Mouse (Mus musculus) heart, embryonic 12.5 days (tissue): ENCODE measurements around the gene Pou6f1. TPM values are rescaled to one million over a fixed set of nuclear protein-coding genes. Genes with fewer than 3 reads are reported as not detected.

Experiments
- ATAC-seq: fragments of 200-750 bp; cut with Nextera tagmentation; 2 replicates; pipeline ENCODE4 v1.8.0; 2017; ENCODE audit warnings: moderate TSS enrichment, moderate library complexity; ENCODE audit not compliant: insufficient number of reproducible peaks, low FRiP score
- H3K27ac ChIP-seq: fragments of 300-500 bp; sonication (generic); 2 replicates; pipeline ENCODE4 v1.5.1; 2016; ENCODE audit warnings: mild to moderate bottlenecking, moderate library complexity; ENCODE audit not compliant: poor library complexity, severe bottlenecking
- H3K27me3 ChIP-seq: fragments of 300-500 bp; sonication (generic); replicated peaks from 2 replicates; pipeline ENCODE4 v1.6.1; 2016; ENCODE audit warnings: mild to moderate bottlenecking, moderate library complexity
- H3K36me3 ChIP-seq: fragments of 300-500 bp; sonication (generic); 2 replicates; pipeline ENCODE4 v1.6.1; 2016; ENCODE audit warnings: mild to moderate bottlenecking, moderate library complexity
- H3K4me1 ChIP-seq: fragments of 300-500 bp; sonication (generic); replicated peaks from 2 replicates; pipeline ENCODE4 v1.6.1; 2016; ENCODE audit warnings: mild to moderate bottlenecking
- H3K4me2 ChIP-seq: fragments of 300-500 bp; sonication (generic); 2 replicates; pipeline ENCODE4 v1.6.1; 2016; ENCODE audit warnings: mild to moderate bottlenecking, moderate library complexity
- H3K4me3 ChIP-seq: fragments of 300-500 bp; sonication (generic); 2 replicates; pipeline ENCODE4 v1.5.1; 2016; ENCODE audit warnings: mild to moderate bottlenecking
- H3K9ac ChIP-seq: fragments of 300-500 bp; sonication (generic); 2 replicates; pipeline ENCODE4 v1.6.1; 2016; ENCODE audit warnings: mild to moderate bottlenecking, moderate library complexity
- H3K9me3 ChIP-seq: fragments of 300-500 bp; sonication (generic); replicated peaks from 2 replicates; pipeline ENCODE4 v1.6.1; 2016; ENCODE audit warnings: mild to moderate bottlenecking, moderate library complexity
- whole genome bisulfite sequencing: fragments of 180-500 bp; shearing (Covaris S2); methylation state at CpG from one replicate; pipeline ENCODE4 v1.1.7; 2016; 5-methylcytosine and 5-hydroxymethylcytosine counted together
- polyA plus RNA-seq: library from polyadenylated mRNA; unstranded; fragments of >200 nt; fragmentation: Nextera tagmentation; extraction: Ambion mirVana; gene quantifications from 2 replicates; pipeline ENCODE4 v1.2.1, GENCODE M21; 2016

Gene Pou6f1
- polyA plus RNA-seq, 1 experiment from 2014 or later, result 4.7 TPM

- Histone ChIP-seq H3K4me2 (no peak overlapping the region), H3K9me3 (no peaks in the 10 kb centered on the region), H3K4me1 (peaks cover 13% of the 10 kb centered on the region), H3K36me3 (peaks cover 7% of the 10 kb centered on the region; the same call in 1 of the 2 replicates), H3K9ac (no peak overlapping the region), H3K4me3 (no peak overlapping the region), H3K27ac (no peak overlapping the region), H3K27me3 (no peaks in the 10 kb centered on the region)
- WGBS, result 78% methylated on average over 6 of the region's 6 CpGs
- no peak for ATAC-seq
Observed at GRCm38 (mm10) chr15:100576392-100576791, 23.4 kb downstream of the Pou6f1 start.

- no peak for ATAC-seq
- H3K4me1 ChIP-seq, result peaks cover 13% of the 10 kb centered on the region
- 80% methylated on average over 12 of the region's 12 CpGs for WGBS
- no peaks in the 10 kb centered on the region for H3K9me3 ChIP-seq
- no peak overlapping the region for H3K4me2 ChIP-seq
- peaks cover 3% of the 10 kb centered on the region; the same call in 1 of the 2 replicates for H3K36me3 ChIP-seq
- no peak overlapping the region for H3K9ac ChIP-seq
- H3K4me3 ChIP-seq, result no peak overlapping the region
- H3K27ac ChIP-seq, result no peak overlapping the region
- no peaks in the 10 kb centered on the region for H3K27me3 ChIP-seq
Observed at GRCm38 (mm10) chr15:100575366-100575765, 24.4 kb downstream of the Pou6f1 start.

GRCm38 (mm10) chr15:100574378-100574777, 25.4 kb downstream of the Pou6f1 start:
- Histone ChIP-seq H3K9me3 (no peaks in the 10 kb centered on the region), H3K4me2 (no peak overlapping the region), H3K4me1 (peaks cover 13% of the 10 kb centered on the region), H3K27ac (peak overlapping the region; percentile 55; the same call in 1 of the 2 replicates), H3K9ac (no peak overlapping the region), H3K27me3 (no peaks in the 10 kb centered on the region), H3K4me3 (no peak overlapping the region), H3K36me3 (no peaks in the 10 kb centered on the region)
- ATAC-seq, result no peak
- WGBS, result 59% methylated on average over 2 of the region's 2 CpGs

- Histone ChIP-seq H3K27me3 (no peaks in the 10 kb centered on the region), H3K9me3 (no peaks in the 10 kb centered on the region), H3K36me3 (no peaks in the 10 kb centered on the region), H3K9ac (no peak overlapping the region; the same call in 1 of the 2 replicates), H3K4me2 (no peak overlapping the region), H3K4me1 (peaks cover 13% of the 10 kb centered on the region), H3K4me3 (no peak overlapping the region), H3K27ac (peak overlapping the region; percentile 55; the same call in 1 of the 2 replicates)
- ATAC-seq, result no peak; the same call in 1 of the 2 replicates
- WGBS, result 40% methylated on average over 6 of the region's 6 CpGs
Observed at GRCm38 (mm10) chr15:100573946-100574345, 25.8 kb downstream of the Pou6f1 start.

GRCm38 (mm10) chr15:100569239-100569638, 30.5 kb downstream of the Pou6f1 start:
- no peak overlapping the region for H3K9ac ChIP-seq
- H3K4me1 ChIP-seq, result peaks cover 10% of the 10 kb centered on the region
- H3K27me3 ChIP-seq, result no peaks in the 10 kb centered on the region
- WGBS, result 74% methylated on average over 3 of the region's 3 CpGs
- H3K9me3 ChIP-seq, result no peaks in the 10 kb centered on the region
- H3K36me3 ChIP-seq, result no peaks in the 10 kb centered on the region
- no peak overlapping the region for H3K27ac ChIP-seq
- ATAC-seq, result no peak
- no peak overlapping the region for H3K4me2 ChIP-seq
- no peak overlapping the region for H3K4me3 ChIP-seq

- Histone ChIP-seq H3K36me3 (no peaks in the 10 kb centered on the region), H3K9ac (no peak overlapping the region), H3K4me3 (no peak overlapping the region), H3K27me3 (no peaks in the 10 kb centered on the region), H3K9me3 (no peaks in the 10 kb centered on the region), H3K4me1 (no peaks in the 10 kb centered on the region), H3K27ac (no peak overlapping the region), H3K4me2 (no peak overlapping the region)
- 71% methylated on average over 2 of the region's 2 CpGs for WGBS
- no peak for ATAC-seq
Observed at GRCm38 (mm10) chr15:100566531-100566930, 33.3 kb downstream of the Pou6f1 start.

GRCm38 (mm10) chr15:100557705-100558433, 41.9 kb downstream of the Pou6f1 start:
- ATAC-seq, result no peak

GRCm38 (mm10) chr15:100556378-100556777, 43.4 kb downstream of the Pou6f1 start:
- ATAC-seq, result no peak
- no peaks in the 10 kb centered on the region for H3K36me3 ChIP-seq
- no peak overlapping the region for H3K27ac ChIP-seq
- no peak overlapping the region for H3K4me2 ChIP-seq
- WGBS, result 62% methylated on average over 9 of the region's 9 CpGs
- H3K9ac ChIP-seq, result no peak overlapping the region
- no peak overlapping the region for H3K4me3 ChIP-seq
- no peaks in the 10 kb centered on the region for H3K9me3 ChIP-seq
- no peaks in the 10 kb centered on the region for H3K27me3 ChIP-seq
- H3K4me1 ChIP-seq, result peaks cover 9% of the 10 kb centered on the region

More at GRCm38 (mm10) chr15:100557705-100558433, 41.9 kb downstream of the Pou6f1 start:
- Histone ChIP-seq H3K27me3 (no peaks in the 10 kb centered on the region), H3K9ac (no peak overlapping the region), H3K36me3 (no peaks in the 10 kb centered on the region), H3K27ac (no peak overlapping the region), H3K4me2 (no peak overlapping the region), H3K4me1 (peaks cover 9% of the 10 kb centered on the region), H3K9me3 (no peaks in the 10 kb centered on the region), H3K4me3 (no peak overlapping the region)
- WGBS, result 72% methylated on average over 5 of the region's 5 CpGs

- Histone ChIP-seq H3K4me1 (peaks cover 11% of the 10 kb centered on the region), H3K27me3 (no peaks in the 10 kb centered on the region), H3K9ac (no peak overlapping the region), H3K27ac (no peak overlapping the region), H3K4me3 (no peak overlapping the region), H3K9me3 (no peaks in the 10 kb centered on the region), H3K4me2 (no peak overlapping the region), H3K36me3 (no peaks in the 10 kb centered on the region)
- no peak for ATAC-seq
- 57% methylated on average over 5 of the region's 5 CpGs for WGBS
Observed at GRCm38 (mm10) chr15:100555965-100556364, 43.8 kb downstream of the Pou6f1 start.

GRCm38 (mm10) chr15:100551326-100552307, 48.2 kb downstream of the Pou6f1 start, which contains the start of gene Tfcp2:
TSS of gene Tfcp2 (minus strand) at chr15:100552008.
- peak within 1 kb of the TSS; percentile 94 for H3K27ac ChIP-seq
- peak within 1 kb of the TSS; percentile 95 for H3K9ac ChIP-seq
- peak within 1 kb of the TSS; percentile 99 for H3K4me2 ChIP-seq
- no peaks in the 10 kb centered on the region for H3K27me3 ChIP-seq
- peaks cover 22% of the 10 kb centered on the region for H3K4me1 ChIP-seq
- peaks cover 18% of the 10 kb centered on the region for H3K36me3 ChIP-seq
- peak; percentile 99 for ATAC-seq
- H3K4me3 ChIP-seq, result peak within 1 kb of the TSS; percentile 94
- no peaks in the 10 kb centered on the region for H3K9me3 ChIP-seq
- under 1% methylated on average over 84 of the region's 84 CpGs for WGBS

GRCm38 (mm10) chr15:100550280-100550679, 49.5 kb downstream of the Pou6f1 start:
- Histone ChIP-seq H3K9ac (no peak overlapping the region), H3K4me1 (peaks cover 13% of the 10 kb centered on the region; the same call in 1 of the 2 replicates), H3K9me3 (peaks cover 4% of the 10 kb centered on the region; the same call in 1 of the 2 replicates), H3K27me3 (no peaks in the 10 kb centered on the region), H3K36me3 (peaks cover 27% of the 10 kb centered on the region), H3K4me2 (peak overlapping the region; percentile 99; the same call in 1 of the 2 replicates), H3K4me3 (peak overlapping the region; percentile 94; the same call in 1 of the 2 replicates), H3K27ac (no peak overlapping the region)
- WGBS, result 90% methylated on average over 4 of the region's 4 CpGs
- ATAC-seq, result no peak
